Mouse (Mus musculus) limb, embryonic 14.5 days (tissue): ENCODE data around the gene Pigo. TPM values are rescaled to one million over a fixed set of nuclear protein-coding genes. Genes with fewer than 3 reads are reported as not detected.

Source experiments
- ATAC-seq: fragments of 200-750 bp; cut with Nextera tagmentation; 2 replicates; pipeline ENCODE4 v1.8.0; 2017; ENCODE audit warnings: low read depth, moderate number of reproducible peaks, moderate TSS enrichment; ENCODE audit not compliant: low FRiP score
- DNase-seq: peaks from one replicate; pipeline ENCODE4 v3.0.0-alpha.2; 2015; ENCODE audit warnings: low spot score
- H3K27ac ChIP-seq: fragments of 300-500 bp; sonication (generic); replicated peaks from 2 replicates; pipeline ENCODE4 v1.5.1; 2014; ENCODE audit warnings: low read depth, mild to moderate bottlenecking, low read length, moderate library complexity, mixed read lengths
- H3K27me3 ChIP-seq: fragments of 300-500 bp; sonication (generic); 2 replicates; pipeline ENCODE4 v1.6.1; 2014; ENCODE audit warnings: low read length, mixed read lengths; ENCODE audit not compliant: control insufficient read depth, insufficient read depth
- H3K36me3 ChIP-seq: fragments of 300-500 bp; sonication (generic); 2 replicates; pipeline ENCODE4 v1.6.1; 2014; ENCODE audit warnings: mild to moderate bottlenecking, low read length, moderate library complexity, mixed read lengths; ENCODE audit not compliant: control insufficient read depth, insufficient read depth
- H3K4me1 ChIP-seq: fragments of 300-500 bp; sonication (generic); 2 replicates; pipeline ENCODE4 v1.6.1; 2014; ENCODE audit warnings: antibody characterized with exemption, low read length, mixed read lengths; ENCODE audit not compliant: control insufficient read depth, insufficient read depth
- H3K4me2 ChIP-seq: fragments of 300-500 bp; sonication (generic); replicated peaks from 2 replicates; pipeline ENCODE4 v1.6.1; 2014; ENCODE audit warnings: low read depth, mild to moderate bottlenecking, low read length, moderate library complexity; ENCODE audit not compliant: severe bottlenecking
- H3K4me3 ChIP-seq: fragments of 300-500 bp; sonication (generic); replicated peaks from 2 replicates; pipeline ENCODE4 v1.5.1; 2014; ENCODE audit warnings: low read length
- H3K9ac ChIP-seq: fragments of 300-500 bp; sonication (generic); 2 replicates; pipeline ENCODE4 v1.6.1; 2014; ENCODE audit warnings: mild to moderate bottlenecking, low read depth, low read length, moderate library complexity; ENCODE audit not compliant: severe bottlenecking
- H3K9me3 ChIP-seq: fragments of 300-500 bp; sonication (generic); 2 replicates; pipeline ENCODE4 v1.6.1; 2016; ENCODE audit warnings: low read length; ENCODE audit not compliant: control insufficient read depth
- POLR2A ChIP-seq: fragments of 200-500 bp; IDR thresholded peaks from 2 replicates; pipeline ENCODE4 v1.8.0; 2012; ENCODE audit warnings: inconsistent platforms, mild to moderate bottlenecking, moderate library complexity, borderline replicate concordance; ENCODE audit not compliant: insufficient read depth, insufficient read length; ENCODE audit errors: extremely low read depth
- WGBS: fragments of 180-500 bp; shearing (Covaris S2); extraction: QIAGEN DNeasy Blood & Tissue Kit; methylation state at CpG from one replicate; pipeline ENCODE4 v1.1.7; 2014; 5-methylcytosine and 5-hydroxymethylcytosine counted together
- polyA plus RNA-seq, 2 experiments: library from polyadenylated mRNA; depleted of rRNA in 1 of 2; stranded (reverse) in 1 of 2; unstranded in 1 of 2; fragments of >200 nt; fragmentation: Nextera tagmentation in 1 of 2; extraction: Ambion mirVana in 1 of 2; gene quantifications; 2 replicates each; pipeline versions ENCODE4 v1.2.1 to v1.2.3; 2012 to 2014

Gene Pigo
- polyA plus RNA-seq, 2 experiments, result 17.6 to 33.4 TPM

DNA sequence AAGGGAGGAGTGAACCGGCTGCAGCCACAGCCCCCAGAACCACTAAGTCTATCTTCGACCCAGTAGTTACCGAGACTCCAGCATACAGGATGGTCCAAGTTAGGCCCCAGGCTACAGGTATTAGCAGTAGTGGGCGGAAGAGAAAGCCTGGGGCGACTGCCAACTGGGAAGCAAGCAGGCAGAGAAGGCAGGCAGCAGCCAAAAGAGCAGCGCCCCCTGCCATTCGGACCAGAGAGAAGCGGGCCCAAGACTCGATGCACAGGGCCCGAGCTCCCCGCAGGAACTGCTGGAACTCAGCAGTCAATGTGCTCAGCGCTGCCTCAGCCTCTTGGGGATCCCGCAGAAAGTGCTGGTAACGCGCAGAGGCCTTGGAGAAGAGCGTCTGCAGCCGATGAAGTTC lies 4.3 kb downstream of the Pigo start:
- Histone ChIP-seq H3K36me3 (peaks cover 72% of the 10 kb centered on the region), H3K9ac (no peak overlapping the region), H3K4me3 (no peak overlapping the region), H3K27ac (no peak overlapping the region), H3K9me3 (no peaks in the 10 kb centered on the region), H3K4me2 (no peak overlapping the region), H3K4me1 (peaks cover 8% of the 10 kb centered on the region; the same call in 1 of the 2 replicates), H3K27me3 (no peaks in the 10 kb centered on the region)
- TF ChIP-seq POLR2A, result no peak
- ATAC-seq, result no peak
- DNase-seq, result no peak
- WGBS, result 77% methylated on average over 17 of the region's 17 CpGs

DNA sequence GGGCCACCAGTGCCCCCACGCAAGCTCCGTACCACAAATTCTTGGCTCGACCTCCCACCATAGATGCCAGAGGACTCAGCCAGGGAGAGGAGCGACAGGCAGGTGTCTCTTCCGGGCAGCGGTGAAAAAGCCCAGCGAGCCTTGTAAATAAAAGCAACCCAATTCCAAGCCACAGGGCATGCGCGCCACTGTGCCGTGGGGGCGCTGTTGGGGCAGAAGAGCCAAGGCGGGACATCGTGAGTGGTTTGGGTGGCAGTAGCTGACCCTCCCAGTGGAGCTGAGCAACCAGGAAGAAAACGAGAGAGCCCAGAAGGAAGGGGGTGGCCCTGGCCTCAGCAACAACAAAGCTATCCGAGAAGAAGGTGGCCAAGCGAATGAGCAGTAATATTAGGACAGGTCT lies 4.7 kb downstream of the Pigo start:
- H3K36me3 ChIP-seq, result peaks cover 72% of the 10 kb centered on the region
- H3K4me1 ChIP-seq, result peaks cover 8% of the 10 kb centered on the region; the same call in 1 of the 2 replicates
- ATAC-seq (no peak), DNase-seq (no peak)
- no peaks in the 10 kb centered on the region for H3K27me3 ChIP-seq
- no peak overlapping the region for H3K4me3 ChIP-seq
- no peak overlapping the region for H3K4me2 ChIP-seq
- no peak overlapping the region for H3K27ac ChIP-seq
- 86% methylated on average over 16 of the region's 16 CpGs for WGBS
- no peak for TF ChIP-seq POLR2A
- H3K9ac ChIP-seq, result no peak overlapping the region
- H3K9me3 ChIP-seq, result no peaks in the 10 kb centered on the region

DNA sequence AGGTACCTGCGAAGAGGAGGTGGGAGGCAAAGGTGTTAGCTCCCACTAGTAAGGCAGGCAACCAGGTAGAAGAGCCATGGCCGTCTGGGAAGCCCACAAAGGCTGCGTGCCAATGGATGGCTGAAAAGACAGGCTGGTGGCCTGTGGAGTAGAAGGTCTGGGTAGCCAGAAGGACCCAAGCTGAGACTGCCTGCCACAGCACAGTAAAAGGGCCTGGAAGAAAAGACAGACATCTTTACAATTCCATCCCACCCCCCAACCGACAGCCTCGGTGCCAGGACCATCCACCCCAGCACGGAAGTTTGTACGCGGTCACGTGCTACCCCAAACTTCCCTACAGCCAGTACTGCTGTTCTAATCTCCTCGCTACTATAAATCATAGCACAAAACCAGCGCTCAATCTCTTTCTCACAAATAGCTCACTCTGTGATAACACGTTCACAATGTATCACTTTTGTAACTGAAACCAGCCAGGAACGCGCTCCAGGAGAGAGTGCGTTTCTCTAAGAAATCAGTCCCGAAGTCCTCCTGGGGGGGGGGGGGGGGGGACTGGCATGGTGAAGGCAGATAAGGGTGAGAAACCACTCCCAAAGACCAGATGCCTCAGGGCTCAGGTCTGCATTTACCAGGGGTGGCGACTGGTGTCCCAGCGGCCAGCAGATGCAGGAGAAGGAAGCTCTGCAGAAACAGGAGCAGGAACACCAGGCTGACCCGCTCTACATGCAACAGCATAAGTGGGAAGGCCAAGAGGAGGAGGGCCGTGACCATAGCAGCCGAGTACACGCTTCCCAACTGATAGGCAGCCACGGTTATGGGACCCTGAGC lies 5.8 kb downstream of the Pigo start:
- DNase-seq (no peak), ATAC-seq (no peak)
- no peak overlapping the region for H3K4me3 ChIP-seq
- 92% methylated on average over 23 of the region's 23 CpGs for WGBS
- TF ChIP-seq POLR2A, result no peak
- H3K36me3 ChIP-seq, result peaks cover 72% of the 10 kb centered on the region
- no peak overlapping the region for H3K4me2 ChIP-seq
- H3K9ac ChIP-seq, result no peak overlapping the region
- H3K9me3 ChIP-seq, result no peaks in the 10 kb centered on the region
- peaks cover 5% of the 10 kb centered on the region; the same call in 1 of the 2 replicates for H3K4me1 ChIP-seq
- H3K27ac ChIP-seq, result no peak overlapping the region
- H3K27me3 ChIP-seq, result no peaks in the 10 kb centered on the region

DNA sequence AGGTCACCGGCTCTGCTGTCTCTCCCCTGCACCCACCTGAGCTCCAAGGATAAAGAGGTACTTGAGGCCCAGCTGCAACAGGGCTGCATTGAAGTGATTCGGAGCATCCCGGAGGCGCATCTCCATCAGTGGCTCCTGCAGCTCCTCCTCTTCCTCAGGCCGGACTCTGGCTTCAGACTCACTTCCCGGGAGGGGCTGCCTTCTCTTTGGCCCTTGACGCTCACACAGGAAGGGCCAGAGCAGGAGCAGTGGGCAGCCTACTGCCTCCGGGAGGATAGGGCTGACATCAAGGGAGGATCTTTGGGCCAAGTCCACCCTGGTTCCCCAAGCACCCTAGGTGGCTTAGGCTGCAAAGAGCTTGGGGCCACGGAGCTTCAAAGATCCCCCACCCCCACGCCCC lies 6.4 kb downstream of the Pigo start:
- no peaks in the 10 kb centered on the region for H3K4me1 ChIP-seq

DNA sequence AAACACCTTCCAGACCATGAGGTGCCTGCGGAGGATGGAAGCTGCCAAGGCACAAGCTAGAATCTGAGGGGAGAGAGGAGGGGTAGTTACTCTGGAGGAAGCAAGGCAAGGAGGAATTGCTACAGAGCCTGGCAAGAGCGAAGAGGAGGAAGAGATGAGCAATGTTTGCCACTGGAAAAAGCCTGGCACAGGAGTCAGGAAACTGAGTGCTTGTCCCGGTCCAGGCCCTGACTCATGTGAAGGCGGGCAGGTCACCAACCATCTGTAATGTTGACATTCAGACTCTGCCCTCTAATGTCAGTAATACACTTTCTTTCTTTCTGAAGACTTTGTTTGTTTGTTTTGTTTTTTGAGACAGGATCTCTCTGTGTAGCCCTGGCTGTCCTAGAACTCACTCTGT lies 7.5 kb downstream of the Pigo start:
- WGBS, result 100% methylated on average over 4 of the region's 4 CpGs
- Histone ChIP-seq H3K4me3 (no peak overlapping the region), H3K27ac (no peak overlapping the region), H3K36me3 (peaks cover 63% of the 10 kb centered on the region), H3K9me3 (no peaks in the 10 kb centered on the region), H3K27me3 (no peaks in the 10 kb centered on the region), H3K4me1 (no peaks in the 10 kb centered on the region), H3K9ac (no peak overlapping the region), H3K4me2 (no peak overlapping the region)
- ATAC-seq (no peak), DNase-seq (no peak)
- no peak for TF ChIP-seq POLR2A

More for the DNA sequence above, 6.4 kb downstream of the Pigo start:
- H3K27ac ChIP-seq, result no peak overlapping the region
- H3K9me3 ChIP-seq, result no peaks in the 10 kb centered on the region
- no peak for ATAC-seq
- no peak for TF ChIP-seq POLR2A
- no peak for DNase-seq
- H3K36me3 ChIP-seq, result peaks cover 72% of the 10 kb centered on the region
- no peak overlapping the region for H3K4me3 ChIP-seq
- 90% methylated on average over 10 of the region's 10 CpGs for WGBS
- H3K27me3 ChIP-seq, result no peaks in the 10 kb centered on the region
- no peak overlapping the region for H3K9ac ChIP-seq
- no peak overlapping the region for H3K4me2 ChIP-seq
